Mouse (Mus musculus): ENCODE measurements around the gene Hpcal1. TPM values are rescaled to one million over a fixed set of nuclear protein-coding genes. Genes with fewer than 3 reads are reported as not detected.
"Not testable (repeated sequence)": the region's sequence is repeated elsewhere in the genome, so short reads cannot be mapped to it uniquely, and the experiment has no call there.

The Hpcal1 gene
- polyA plus RNA-seq, 1 experiment from 2014 or later = 33.9 TPM

- Histone ChIP-seq H3K9ac (replicated peaks) (no peak overlapping the region), H3K27ac (replicated peaks) (no peak overlapping the region), H3K4me2 (replicated peaks) (no peak overlapping the region), H3K36me3 (no peaks in the 10 kb centered on the region), H3K4me1 (peaks cover 52% of the 10 kb centered on the region), H3K4me3 (no peak overlapping the region), H3K27me3 (no peaks in the 10 kb centered on the region), H3K9me3 (no peaks in the 10 kb centered on the region)
- 89% methylated on average over 3 of the region's 3 CpGs for WGBS
- no peak for ATAC-seq (ENCODE audit: low FRiP score, low read depth)
These were observed 59.1 kb downstream of the Hpcal1 start for GRCm38 (mm10) chr12:17749784-17750183.

GRCm38 (mm10) chr12:17750500-17750899 lies 59.8 kb downstream of the Hpcal1 start:
- no peaks in the 10 kb centered on the region for H3K9me3 ChIP-seq
- no peak overlapping the region for H3K4me2 ChIP-seq (replicated peaks)
- H3K27me3 ChIP-seq = no peaks in the 10 kb centered on the region
- ATAC-seq (ENCODE audit: low FRiP score, low read depth) = no peak
- peaks cover 51% of the 10 kb centered on the region for H3K4me1 ChIP-seq
- H3K36me3 ChIP-seq = no peaks in the 10 kb centered on the region
- 74% methylated on average over 4 of the region's 4 CpGs for WGBS
- H3K27ac ChIP-seq (replicated peaks) = no peak overlapping the region
- H3K4me3 ChIP-seq = no peak overlapping the region
- H3K9ac ChIP-seq (replicated peaks) = no peak overlapping the region

- ATAC-seq (ENCODE audit: low FRiP score, low read depth) = peak; percentile 84
- Histone ChIP-seq H3K4me3 (no peak overlapping the region), H3K27me3 (no peaks in the 10 kb centered on the region), H3K36me3 (no peaks in the 10 kb centered on the region), H3K9me3 (no peaks in the 10 kb centered on the region), H3K27ac (replicated peaks) (peak overlapping the region; percentile 78), H3K9ac (replicated peaks) (no peak overlapping the region), H3K4me2 (replicated peaks) (no peak overlapping the region), H3K4me1 (peaks cover 28% of the 10 kb centered on the region)
- 10% methylated on average over 5 of the region's 5 CpGs for WGBS
These were observed 62.2 kb downstream of the Hpcal1 start for GRCm38 (mm10) chr12:17752828-17753227.

- Histone ChIP-seq H3K4me2 (replicated peaks) (no peak overlapping the region), H3K9me3 (no peaks in the 10 kb centered on the region), H3K27me3 (no peaks in the 10 kb centered on the region), H3K27ac (replicated peaks) (no peak overlapping the region), H3K4me1 (peaks cover 24% of the 10 kb centered on the region), H3K9ac (replicated peaks) (no peak overlapping the region), H3K36me3 (no peaks in the 10 kb centered on the region), H3K4me3 (no peak overlapping the region)
- WGBS = 88% methylated on average over 1 of the region's 1 CpGs
- no peak for ATAC-seq (ENCODE audit: low FRiP score, low read depth)
These were observed 64.1 kb downstream of the Hpcal1 start for GRCm38 (mm10) chr12:17754771-17755170.

- WGBS = 89% methylated on average over 4 of the region's 4 CpGs
- no peaks in the 10 kb centered on the region for H3K27me3 ChIP-seq
- no peaks in the 10 kb centered on the region for H3K9me3 ChIP-seq
- no peaks in the 10 kb centered on the region for H3K36me3 ChIP-seq
- H3K27ac ChIP-seq (replicated peaks) = no peak overlapping the region
- H3K4me2 ChIP-seq (replicated peaks) = no peak overlapping the region
- H3K9ac ChIP-seq (replicated peaks) = no peak overlapping the region
- ATAC-seq (ENCODE audit: low FRiP score, low read depth) = no peak
- H3K4me3 ChIP-seq = no peak overlapping the region
- peaks cover 13% of the 10 kb centered on the region for H3K4me1 ChIP-seq
These were observed 66.2 kb downstream of the Hpcal1 start for GRCm38 (mm10) chr12:17756891-17757290.

GRCm38 (mm10) chr12:17762286-17762933 lies 71.8 kb downstream of the Hpcal1 start:
- 44% methylated on average over 6 of the region's 6 CpGs for WGBS
- H3K27me3 ChIP-seq = no peaks in the 10 kb centered on the region
- H3K27ac ChIP-seq (replicated peaks) = peak overlapping the region; percentile 60
- H3K4me2 ChIP-seq (replicated peaks) = no peak overlapping the region
- no peak overlapping the region for H3K9ac ChIP-seq (replicated peaks)
- H3K4me1 ChIP-seq = peaks cover 8% of the 10 kb centered on the region
- no peak overlapping the region for H3K4me3 ChIP-seq
- H3K9me3 ChIP-seq = no peaks in the 10 kb centered on the region
- ATAC-seq (ENCODE audit: low FRiP score, low read depth) = no peak
- no peaks in the 10 kb centered on the region for H3K36me3 ChIP-seq

- no peaks in the 10 kb centered on the region for H3K27me3 ChIP-seq
- H3K4me1 ChIP-seq = peaks cover 8% of the 10 kb centered on the region
- H3K36me3 ChIP-seq = no peaks in the 10 kb centered on the region
- H3K9me3 ChIP-seq = no peaks in the 10 kb centered on the region
- no peak overlapping the region for H3K4me2 ChIP-seq (replicated peaks)
- H3K9ac ChIP-seq (replicated peaks) = no peak overlapping the region
- ATAC-seq (ENCODE audit: low FRiP score, low read depth) = no peak
- H3K27ac ChIP-seq (replicated peaks) = no peak overlapping the region
- H3K4me3 ChIP-seq = no peak overlapping the region
These were observed 72.4 kb downstream of the Hpcal1 start for GRCm38 (mm10) chr12:17763054-17763453.

- WGBS = 76% methylated on average over 3 of the region's 3 CpGs
- H3K27me3 ChIP-seq = no peaks in the 10 kb centered on the region
- no peak for ATAC-seq (ENCODE audit: low FRiP score, low read depth)
These were observed 73.3 kb downstream of the Hpcal1 start for GRCm38 (mm10) chr12:17764005-17764404.

GRCm38 (mm10) chr12:17767567-17767966 lies 76.9 kb downstream of the Hpcal1 start:
- not testable (repeated sequence) for H3K36me3 ChIP-seq; H3K27ac ChIP-seq (replicated peaks); H3K4me1 ChIP-seq; H3K4me3 ChIP-seq; H3K9me3 ChIP-seq; ATAC-seq (ENCODE audit: low FRiP score, low read depth); H3K27me3 ChIP-seq; H3K9ac ChIP-seq (replicated peaks); H3K4me2 ChIP-seq (replicated peaks)
- WGBS = 84% methylated on average over 1 of the region's 1 CpGs

More at GRCm38 (mm10) chr12:17764005-17764404, 73.3 kb downstream of the Hpcal1 start:
- no peaks in the 10 kb centered on the region for H3K9me3 ChIP-seq
- H3K4me1 ChIP-seq = peaks cover 8% of the 10 kb centered on the region
- no peak overlapping the region for H3K4me3 ChIP-seq
- no peaks in the 10 kb centered on the region for H3K36me3 ChIP-seq
- no peak overlapping the region for H3K9ac ChIP-seq (replicated peaks)
- H3K27ac ChIP-seq (replicated peaks) = no peak overlapping the region
- no peak overlapping the region for H3K4me2 ChIP-seq (replicated peaks)

- Histone ChIP-seq H3K27me3 (no peaks in the 10 kb centered on the region), H3K9ac (replicated peaks) (no peak overlapping the region), H3K27ac (replicated peaks) (no peak overlapping the region), H3K36me3 (no peaks in the 10 kb centered on the region), H3K4me1 (0 out of 2 replicates have a peak, but pooled peaks cover 4% of the 10 kb centered on the region), H3K4me3 (no peak overlapping the region), H3K4me2 (replicated peaks) (no peak overlapping the region), H3K9me3 (no peaks in the 10 kb centered on the region)
- WGBS = 71% methylated on average over 2 of the region's 2 CpGs
- ATAC-seq (ENCODE audit: low FRiP score, low read depth) = no peak
These were observed 79.0 kb downstream of the Hpcal1 start for GRCm38 (mm10) chr12:17769476-17770172.

GRCm38 (mm10) chr12:17770538-17770937 lies 79.9 kb downstream of the Hpcal1 start:
- no peak overlapping the region for H3K4me3 ChIP-seq
- H3K9me3 ChIP-seq = no peaks in the 10 kb centered on the region
- H3K4me2 ChIP-seq (replicated peaks) = no peak overlapping the region
- H3K4me1 ChIP-seq = 0 out of 2 replicates have a peak, but pooled peaks cover 4% of the 10 kb centered on the region
- 53% methylated on average over 2 of the region's 2 CpGs for WGBS
- no peak overlapping the region for H3K27ac ChIP-seq (replicated peaks)
- no peak for ATAC-seq (ENCODE audit: low FRiP score, low read depth)
- H3K9ac ChIP-seq (replicated peaks) = no peak overlapping the region
- H3K36me3 ChIP-seq = no peaks in the 10 kb centered on the region
- H3K27me3 ChIP-seq = no peaks in the 10 kb centered on the region

GRCm38 (mm10) chr12:17773721-17774120 lies 83.1 kb downstream of the Hpcal1 start:
- not testable (repeated sequence) for H3K27me3 ChIP-seq; H3K9me3 ChIP-seq; H3K4me1 ChIP-seq; H3K27ac ChIP-seq (replicated peaks); H3K4me3 ChIP-seq; H3K36me3 ChIP-seq; H3K4me2 ChIP-seq (replicated peaks); H3K9ac ChIP-seq (replicated peaks); ATAC-seq (ENCODE audit: low FRiP score, low read depth)
- WGBS = 88% methylated on average over 5 of the region's 5 CpGs
